Mouse (Mus musculus) cerebellum, postnatal 4 days (tissue): Measurements from ENCODE around the gene Vmn1r46.
"Not testable (repeated sequence)": the region's sequence is repeated elsewhere in the genome, so short reads cannot be mapped to it uniquely, and the experiment has no call there.

Experiments used
- DNase-seq, 2 experiments: peaks; one replicate each; pipeline ENCODE4 v3.0.0; 2022; ENCODE audit warnings: low spot score in 2 of 2, mixed read lengths in 1 of 2

Gene Vmn1r46

GRCm38 (mm10) chr6:89969013-89969412 lies at the start of gene Vmn1r46:
Gene Vmn1r46 (plus strand): TSS chr6:89969313.
- no peak for DNase-seq

DNA sequence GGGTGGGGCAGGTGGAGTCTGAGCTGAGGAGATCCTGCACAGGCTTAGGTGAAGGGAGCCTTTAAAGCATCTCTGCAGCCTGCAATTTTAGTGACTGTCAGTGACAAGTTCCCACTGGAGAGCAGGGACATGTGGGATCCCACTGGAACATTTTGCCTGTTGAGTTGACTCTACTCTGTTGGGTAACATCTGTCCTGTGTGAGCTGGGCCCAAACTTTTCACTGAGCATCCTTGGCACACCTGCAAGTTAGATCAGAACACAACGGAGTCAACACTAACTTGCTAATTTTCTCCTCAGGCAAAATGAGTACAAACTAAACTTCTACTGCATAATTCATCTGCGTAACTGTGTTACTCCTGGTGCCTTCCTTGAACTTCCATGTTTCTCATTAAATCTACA lies 28.6 kb upstream of the Vmn1r46 start, which contains the start of gene Vmn1r45:
Vmn1r45 (minus strand) TSS at position 101 of the 400 bp plus-strand sequence.
- not testable (repeated sequence) for DNase-seq

DNA sequence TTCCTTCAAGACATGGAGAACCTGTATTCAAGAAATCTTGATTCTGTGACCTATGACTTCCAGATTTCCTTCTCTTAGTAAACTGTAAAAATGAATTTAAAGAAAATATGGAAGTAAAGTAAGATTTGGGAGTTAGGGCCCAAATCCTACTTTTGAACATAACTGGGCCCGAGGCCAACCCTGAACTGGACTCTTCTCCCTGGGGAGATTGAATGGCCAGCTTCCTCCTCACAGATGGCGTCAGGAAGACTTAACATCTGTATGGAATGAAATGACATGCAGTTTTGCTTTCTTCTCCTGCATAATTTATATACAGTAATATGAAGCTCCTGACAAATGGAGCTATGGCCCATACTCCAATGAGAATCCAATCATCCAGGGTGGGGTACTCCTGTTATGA lies 28.2 kb upstream of the Vmn1r46 start:
- no peak for DNase-seq

DNA sequence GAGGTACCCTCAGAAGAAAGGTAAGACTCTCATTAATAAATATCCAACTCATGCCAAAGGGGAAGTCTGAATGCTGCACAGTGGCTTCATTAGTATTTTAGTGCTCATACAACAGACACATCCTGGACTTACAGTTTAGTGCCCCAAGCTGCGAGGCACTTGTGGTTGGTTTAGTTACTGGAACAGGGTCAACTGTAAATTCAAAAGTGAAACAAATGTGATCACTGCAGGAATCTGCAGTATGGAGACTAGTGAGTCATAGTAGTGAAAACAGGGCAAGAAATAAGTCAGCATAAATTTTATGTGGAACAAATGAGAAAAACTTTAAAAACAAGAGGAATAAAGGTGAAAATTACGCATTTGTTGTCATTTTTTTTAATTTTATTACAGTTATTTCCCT lies 15.6 kb upstream of the Vmn1r46 start:
- no peak for DNase-seq

DNA sequence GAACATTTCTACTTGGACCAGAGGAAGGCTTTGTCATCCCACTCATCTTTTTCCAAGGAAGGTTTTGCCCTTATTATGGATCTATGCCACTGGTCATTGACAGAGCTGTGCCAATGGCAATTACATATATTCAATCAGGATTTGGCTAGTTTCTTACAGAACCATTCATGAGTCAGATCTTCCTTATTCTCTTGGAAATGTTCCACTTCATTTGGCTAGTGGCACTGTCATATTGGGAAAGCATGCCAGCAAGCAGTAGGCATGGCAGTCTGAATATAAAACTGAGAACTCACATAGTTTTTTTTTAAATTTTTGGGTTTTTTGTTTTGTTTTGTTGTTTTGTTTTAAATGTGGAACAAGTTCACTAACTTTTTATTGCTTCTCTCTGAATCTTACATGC lies 2.8 kb upstream of the Vmn1r46 start:
- DNase-seq: no peak

DNA sequence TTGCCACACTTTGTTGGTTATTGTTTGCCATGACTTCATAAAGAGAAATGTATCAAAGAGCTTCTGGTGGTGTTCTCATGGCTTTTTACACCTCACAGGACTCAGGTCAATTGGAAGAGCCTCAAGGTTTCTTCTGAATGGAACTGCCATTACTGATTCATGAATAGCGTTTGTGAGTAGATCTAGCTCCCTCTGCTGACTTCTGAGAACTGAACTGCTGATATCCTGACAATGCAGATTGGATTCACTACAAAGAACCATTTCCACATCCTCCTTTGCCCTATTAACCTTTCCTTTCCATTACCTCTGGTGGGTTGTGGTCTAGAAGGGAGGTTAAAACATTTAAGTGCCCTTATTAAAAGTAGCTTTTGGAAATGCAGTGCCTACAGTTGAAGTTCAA lies 16.9 kb downstream of the Vmn1r46 start:
- DNase-seq: no peak

- DNase-seq: not testable (repeated sequence)
Observed at GRCm38 (mm10) chr6:90015847-90016246, 46.7 kb downstream of the Vmn1r46 start, which contains the start of gene Vmn1r47. Gene Vmn1r47 (plus strand): TSS chr6:90016147.
